24 mouse cellular contexts compared by ENCODE assay signal in genomic region chr10:44299165-44299564, GRCm38 (mm10). TPM values are rescaled to one million over a fixed set of nuclear protein-coding genes. Genes with fewer than 3 reads are reported as not detected.
DNase-seq lines count a peak whose midpoint lies in the region; ATAC-seq and TF ChIP-seq lines count a peak whose summit lies in the region.
"Had no signal": no experiment of that assay in that cellular context is flagged by ENCODE, and none has a peak within 500 bp of the region (broad histone marks: within the 10 kb centered on the region; RNA-seq: fewer than 3 reads in every experiment).

No protein-coding gene starts in this region.

- dilution Hi-C loops in CH12.LX (cut with MboI; ENCODE audit: extremely low pct_ligation_motif_present, extremely low pct_unique_long_range_greater_than_20kb, low sequenced_read_pairs), result no loop called here

- no peaks in the 10 kb centered on the region for H3K27me3 ChIP-seq in lung, embryonic 14.5 days (ENCODE audit: insufficient read depth, low read length)
- H3K27me3 ChIP-seq in CH12.LX (replicated peaks), result no peaks in the 10 kb centered on the region
- H3K27me3 ChIP-seq: embryonic facial prominence, embryonic 15.5 days; hindbrain, embryonic 12.5 days had no signal

- ATAC-seq in frontal cortex, adult (ENCODE audit: low TSS enrichment), result peak; percentile 68
- no peak for ATAC-seq in lung, embryonic 14.5 days (ENCODE audit: insufficient read depth)
- ATAC-seq: activated CD4-positive, CD25-positive, alpha-beta regulatory T cell, adult 4 months; CD4-positive, CD25-positive, alpha-beta regulatory T cell, adult 4 months; forebrain, embryonic 14.5 days; hindbrain, embryonic 16.5 days had no signal

- H3K9ac ChIP-seq in lung, embryonic 14.5 days, result no peak overlapping the region
- H3K9ac ChIP-seq in CH12.LX (ENCODE audit: insufficient read depth, low read depth), result 0 out of 2 replicates have a peak overlapping the region, but pooled peaks have one; percentile 0
- H3K9ac ChIP-seq: embryonic facial prominence, embryonic 15.5 days; hindbrain, embryonic 12.5 days had no signal

- H3K4me2 ChIP-seq in lung, embryonic 14.5 days, result no peak overlapping the region
- H3K4me2 ChIP-seq in CH12.LX (ENCODE audit: insufficient read depth, low read depth, poor library complexity, severe bottlenecking), result peak overlapping the region; percentile 33
- H3K4me2 ChIP-seq: embryonic facial prominence, embryonic 15.5 days; hindbrain, embryonic 12.5 days had no signal

- peaks cover 12% of the 10 kb centered on the region for H3K36me3 ChIP-seq in lung, embryonic 14.5 days (ENCODE audit: insufficient read depth)
- H3K36me3 ChIP-seq in CH12.LX (replicated peaks in 1 of 2; ENCODE audit: control insufficient read depth in 1 of 2, insufficient read depth in 1 of 2, low read length in 1 of 2), result peaks cover 10 to 29% of the 10 kb centered on the region in 2 experiments

- in situ Hi-C loops in CH12.LX (cut with MboI; ENCODE audit: low pct_ligation_motif_present, low pct_unique_long_range_greater_than_20kb, low sequenced_read_pairs), result loop anchor here (10.0 to 25.0 kb wide), 2 partner anchors 156 to 438 kb away; no protein-coding TSS in a partner anchor

- no peaks in the 10 kb centered on the region for H3K9me3 ChIP-seq in lung, embryonic 14.5 days (ENCODE audit: low read depth, low read length)
- no peaks in the 10 kb centered on the region for H3K9me3 ChIP-seq in CH12.LX (replicated peaks; ENCODE audit: low read length)
- H3K9me3 ChIP-seq: embryonic facial prominence, embryonic 15.5 days; forebrain, embryonic 10.5 days; heart, embryonic 10.5 days; hindbrain, embryonic 12.5 days had no signal

- H3K79me2 ChIP-seq in CH12.LX (replicated peaks; ENCODE audit: control insufficient read depth, extremely low read depth, insufficient read depth, poor library complexity, severe bottlenecking), result no peaks in the 10 kb centered on the region; the same call in 1 of the 2 replicates

- no peaks in the 10 kb centered on the region for H3K4me1 ChIP-seq in lung, embryonic 14.5 days (ENCODE audit: insufficient read depth)
- peaks cover 16 to 52% of the 10 kb centered on the region in 2 experiments for H3K4me1 ChIP-seq in CH12.LX (ENCODE audit: control insufficient read depth in 1 of 2, insufficient read depth in 2 of 2)
- H3K4me1 ChIP-seq: embryonic facial prominence, embryonic 15.5 days; forebrain, embryonic 10.5 days; heart, embryonic 10.5 days; hindbrain, embryonic 12.5 days had no signal

- DNase-seq in frontal cortex, postnatal 14 days (ENCODE audit: low spot score in 2 of 2), result no peak
- DNase-seq in lung, embryonic 14.5 days, result peak; percentile 34
- no peak for DNase-seq in lung, postnatal 14 days
- DNase-seq in CH12.LX (ENCODE audit: extremely low read depth), result peak; percentile 69
- DNase-seq in lung, postnatal 25 days (ENCODE audit: low spot score), result peak; percentile 34
- no peak for DNase-seq in c-Kit-positive CD71-positive TER-119-positive erythroid progenitor cells, embryonic 14.5 days (ENCODE audit: low spot score)
- DNase-seq: adrenal gland, postnatal 14 days; B cell, adult 2 months; cerebellum, adult 2 months; cerebellum, postnatal 10 days; gastrocnemius, adult 2 months; gastrocnemius, postnatal 25 days; heart, postnatal 10 days; heart, postnatal 4 days had no signal

- no peak overlapping the region for H3K27ac ChIP-seq in lung, embryonic 14.5 days (ENCODE audit: low read depth)
- H3K27ac ChIP-seq in CH12.LX (ENCODE audit: insufficient read depth, low read depth), result peak overlapping the region; percentile 48
- H3K27ac ChIP-seq: embryonic facial prominence, embryonic 15.5 days; forebrain, embryonic 10.5 days; gastrocnemius, adult 2 months; heart, embryonic 10.5 days; hindbrain, embryonic 12.5 days had no signal

- WGBS in lung, embryonic 14.5 days, result 65% methylated on average over 9 of the region's 9 CpGs

- no peak for TF ChIP-seq CTCF in lung, embryonic 14.5 days (IDR thresholded peaks at IDR 0.05; ENCODE audit: low read depth)
- no peak for TF ChIP-seq CTCF in CH12.LX (conservative IDR thresholded peaks at IDR 0.05 in 1 of 2, IDR thresholded peaks at IDR 0.05 in 1 of 2; ENCODE audit: low read depth in 2 of 2, low read length in 2 of 2)

- no peak for TF ChIP-seq POLR2A in CH12.LX (IDR thresholded peaks at IDR 0.05; ENCODE audit: low read depth, low read length)

- TF ChIP-seq EP300 in CH12.LX (IDR thresholded peaks at IDR 0.05; ENCODE audit: low read length), result no peak; the same call in 1 of the 2 replicates

- no peak overlapping the region for H3K4me3 ChIP-seq in lung, embryonic 14.5 days (ENCODE audit: low read depth, low read length)
- peak overlapping the region; percentile 17 to 36 (median 21) for H3K4me3 ChIP-seq in CH12.LX (replicated peaks in 1 of 3; ENCODE audit: low read depth in 2 of 3, low read length in 2 of 3, poor library complexity in 1 of 3)
- H3K4me3 ChIP-seq: embryonic facial prominence, embryonic 15.5 days; erythroblast, embryonic 14.5 days; forebrain, embryonic 10.5 days; gastrocnemius, adult 2 months; heart, embryonic 10.5 days; hindbrain, embryonic 12.5 days had no signal

- TF ChIP-seq RAD21 in CH12.LX (IDR thresholded peaks at IDR 0.05; ENCODE audit: low read depth, low read length), result no peak; the same call in none of the 2 replicates

TF ChIP-seq in CH12.LX, 34 proteins besides CTCF, POLR2A, EP300 and RAD21:
- TF ChIP-seq MYC (IDR thresholded peaks at IDR 0.05; ENCODE audit: low read depth, low read length) (0 out of 2 replicates have a peak, but pooled peaks have one; percentile 61), ELF1 (IDR thresholded peaks at IDR 0.05; ENCODE audit: low read depth, low read length) (no peak), MAZ (IDR thresholded peaks at IDR 0.05; ENCODE audit: low read depth, low read length) (no peak), ZMIZ1 (IDR thresholded peaks at IDR 0.05; ENCODE audit: low read depth, low read length) (no peak), TBP (conservative IDR thresholded peaks at IDR 0.05; ENCODE audit: low read depth, low read length) (0 out of 2 replicates have a peak, but pooled peaks have one; percentile 17), BHLHE40 (IDR thresholded peaks at IDR 0.05; ENCODE audit: low read depth, low read length) (peak; percentile 93), CHD1 (IDR thresholded peaks at IDR 0.05; ENCODE audit: low read depth, low read length) (peak; percentile 71; the same call in 1 of the 2 replicates), MEF2A (IDR thresholded peaks at IDR 0.05; ENCODE audit: borderline replicate concordance, low read depth, low read length) (peak; percentile 40; the same call in 1 of the 2 replicates), GABPA (IDR thresholded peaks at IDR 0.05; ENCODE audit: insufficient replicate concordance, low read depth, low read length) (no peak), CHD2 (IDR thresholded peaks at IDR 0.05; ENCODE audit: low read length) (no peak), RCOR1 (conservative IDR thresholded peaks at IDR 0.05; ENCODE audit: low read depth, low read length) (no peak), HCFC1 (IDR thresholded peaks at IDR 0.05; ENCODE audit: low read depth, low read length) (no peak), ZKSCAN1 (IDR thresholded peaks at IDR 0.05; ENCODE audit: borderline replicate concordance, low read depth, low read length) (no peak), KAT2A (IDR thresholded peaks at IDR 0.05; ENCODE audit: insufficient replicate concordance, low read length) (no peak), TCF12 (IDR thresholded peaks at IDR 0.05; ENCODE audit: low read depth, low read length) (peak; percentile 64), USF1 (IDR thresholded peaks at IDR 0.05; ENCODE audit: low read depth, low read length) (no peak), SIN3A (IDR thresholded peaks at IDR 0.05; ENCODE audit: low read length) (peak; percentile 63; the same call in 1 of the 2 replicates), JUND (conservative IDR thresholded peaks at IDR 0.05; ENCODE audit: low read depth, low read length) (peak; percentile 41; the same call in 1 of the 2 replicates), MXI1 (IDR thresholded peaks at IDR 0.05; ENCODE audit: low read depth, low read length) (peak; percentile 33; the same call in 1 of the 2 replicates), USF2 (conservative IDR thresholded peaks at IDR 0.05; ENCODE audit: low read depth, low read length) (no peak), POLR2AphosphoS2 (IDR thresholded peaks at IDR 0.05; ENCODE audit: low read depth, low read length) (no peak), ZNF384 (IDR thresholded peaks at IDR 0.05; ENCODE audit: low read depth, low read length) (peak; percentile 2; the same call in 1 of the 2 replicates), E2F4 (IDR thresholded peaks at IDR 0.05; ENCODE audit: insufficient replicate concordance, low read depth, low read length) (no peak), SMC3 (IDR thresholded peaks at IDR 0.05; ENCODE audit: low read depth, low read length) (no peak), JUN (IDR thresholded peaks at IDR 0.05; ENCODE audit: insufficient read depth, low read depth, low read length) (peak; percentile 44; the same call in 1 of the 2 replicates), ETS1 (conservative IDR thresholded peaks at IDR 0.05; ENCODE audit: low read depth, low read length) (peak; percentile 88), MAFK (IDR thresholded peaks at IDR 0.05; ENCODE audit: insufficient replicate concordance, low read length) (peak; percentile 58; the same call in 1 of the 2 replicates), ZC3H11A (IDR thresholded peaks at IDR 0.05; ENCODE audit: low read depth, low read length) (no peak), UBTF (IDR thresholded peaks at IDR 0.05; ENCODE audit: low read depth, low read length) (no peak), PAX5 (IDR thresholded peaks at IDR 0.05; ENCODE audit: low read length) (no peak), MAX (IDR thresholded peaks at IDR 0.05; ENCODE audit: low read length) (peak; percentile 45; the same call in 1 of the 2 replicates), NRF1 (IDR thresholded peaks at IDR 0.05; ENCODE audit: low read depth, low read length) (peak; percentile 29; the same call in 1 of the 2 replicates), NELFE (IDR thresholded peaks at IDR 0.05; ENCODE audit: low read depth, low read length) (no peak), IRF4 (IDR thresholded peaks at IDR 0.05; ENCODE audit: low read depth, low read length) (peak; percentile 5; the same call in 1 of the 2 replicates)

RNA-seq across cellular contexts. Expression of gene Atg5, which starts 31.0 kb away (rescaled TPM):
- 52.0 and 52.6 TPM in 2 replicates for polyA plus RNA-seq in lung, embryonic 14.5 days (2014; fragmentation: Nextera tagmentation; extraction: Ambion mirVana)
- 15.6 and 21.1 TPM in 2 replicates for total RNA-seq in CH12.LX (2012; rRNA removed)
- 47.5 and 52.9 TPM in 2 replicates for total RNA-seq in CH12.LX (2014; rRNA removed)
- polyA plus RNA-seq in CH12.LX (2012; ENCODE audit: insufficient read length, low read depth), result 30.0 and 34.7 TPM in 2 replicates

Comparison
In these comparisons a context has a peak if more than half of its experiments do, and no peak if none do; other contexts are left out.
1. DNase-seq: peak in lung, embryonic 14.5 days (single experiment), CH12.LX (single experiment) and lung, postnatal 25 days (single experiment); none in frontal cortex, postnatal 14 days (0 of 2), lung, postnatal 14 days (single experiment) and c-Kit-positive CD71-positive TER-119-positive erythroid progenitor cells, embryonic 14.5 days (single experiment).